Mouse (Mus musculus): Measurements from ENCODE around the gene Terf2. TPM values are rescaled to one million over a fixed set of nuclear protein-coding genes. Genes with fewer than 3 reads are reported as not detected.
A peak's percentile ranks its signal among the peaks of the same experiment; 100 is the strongest.
"Not testable (repeated sequence)": the region's sequence is repeated elsewhere in the genome, so short reads cannot be mapped to it uniquely, and the experiment has no call there.

Gene Terf2
- polyA plus RNA-seq, 1 experiment = not detected

DNA sequence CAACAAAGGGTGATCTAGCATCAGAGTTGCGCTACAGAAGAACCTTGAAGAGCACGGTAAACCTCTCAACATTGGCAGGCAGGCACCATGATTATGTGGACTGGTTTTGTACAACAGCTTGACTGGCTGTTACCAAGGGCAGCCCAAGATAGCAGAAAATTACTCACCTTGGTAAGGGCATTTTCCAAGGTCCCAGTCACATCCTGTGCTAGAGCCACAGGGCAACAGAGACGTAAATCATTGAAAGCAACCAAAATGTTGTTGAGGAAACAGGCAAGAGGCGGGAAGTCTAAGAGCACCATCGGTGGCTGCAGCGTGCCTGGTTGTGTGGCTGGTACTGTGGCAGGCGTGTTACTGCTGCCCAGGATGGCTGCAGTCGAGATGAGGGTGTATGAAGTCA, 44.3 kb downstream of the Terf2 start:
- TF ChIP-seq CTCF (IDR thresholded peaks at IDR 0.05; ENCODE audit: insufficient read depth, low read depth, low read length) (no peak), POLR2A (IDR thresholded peaks at IDR 0.05; ENCODE audit: insufficient read depth, low read depth, low read length) (no peak)
- 95% methylated on average over 8 of the region's 8 CpGs for WGBS

DNA sequence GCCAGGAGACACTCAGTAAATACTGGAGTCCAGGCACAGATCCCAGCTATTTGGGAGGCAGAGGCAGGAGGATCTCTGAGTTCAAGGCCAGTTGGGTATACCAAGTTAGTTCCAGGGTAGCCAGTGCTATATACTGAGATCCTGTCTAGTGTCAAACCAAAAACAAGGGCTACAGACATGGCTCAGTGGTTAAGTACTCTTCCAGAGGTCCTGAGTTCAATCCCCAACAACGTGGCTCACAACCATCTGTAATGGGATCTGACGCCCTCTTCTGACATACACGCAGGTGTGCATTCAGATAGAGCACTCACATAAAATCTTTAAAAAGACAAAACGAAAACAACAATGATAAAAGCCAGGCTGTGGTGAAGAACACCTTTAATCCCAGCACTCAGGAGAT, 46.9 kb downstream of the Terf2 start:
- Histone ChIP-seq H3K4me1 (ENCODE audit: control insufficient read depth, insufficient read depth, low read length) (peaks cover 5% of the 10 kb centered on the region), H3K27ac (ENCODE audit: insufficient read depth, low read depth, low read length) (no peak overlapping the region), H3K4me3 (ENCODE audit: insufficient read depth, low read depth, low read length) (no peak overlapping the region)
- TF ChIP-seq CTCF (IDR thresholded peaks at IDR 0.05; ENCODE audit: insufficient read depth, low read depth, low read length) (no peak), POLR2A (IDR thresholded peaks at IDR 0.05; ENCODE audit: insufficient read depth, low read depth, low read length) (no peak)
- 95% methylated on average over 4 of the region's 4 CpGs for WGBS

More for the DNA sequence above, 44.3 kb downstream of the Terf2 start:
- H3K4me3 ChIP-seq (ENCODE audit: insufficient read depth, low read depth, low read length) = no peak overlapping the region
- H3K27ac ChIP-seq (ENCODE audit: insufficient read depth, low read depth, low read length) = no peak overlapping the region
- peaks cover 7% of the 10 kb centered on the region for H3K4me1 ChIP-seq (ENCODE audit: control insufficient read depth, insufficient read depth, low read length)

DNA sequence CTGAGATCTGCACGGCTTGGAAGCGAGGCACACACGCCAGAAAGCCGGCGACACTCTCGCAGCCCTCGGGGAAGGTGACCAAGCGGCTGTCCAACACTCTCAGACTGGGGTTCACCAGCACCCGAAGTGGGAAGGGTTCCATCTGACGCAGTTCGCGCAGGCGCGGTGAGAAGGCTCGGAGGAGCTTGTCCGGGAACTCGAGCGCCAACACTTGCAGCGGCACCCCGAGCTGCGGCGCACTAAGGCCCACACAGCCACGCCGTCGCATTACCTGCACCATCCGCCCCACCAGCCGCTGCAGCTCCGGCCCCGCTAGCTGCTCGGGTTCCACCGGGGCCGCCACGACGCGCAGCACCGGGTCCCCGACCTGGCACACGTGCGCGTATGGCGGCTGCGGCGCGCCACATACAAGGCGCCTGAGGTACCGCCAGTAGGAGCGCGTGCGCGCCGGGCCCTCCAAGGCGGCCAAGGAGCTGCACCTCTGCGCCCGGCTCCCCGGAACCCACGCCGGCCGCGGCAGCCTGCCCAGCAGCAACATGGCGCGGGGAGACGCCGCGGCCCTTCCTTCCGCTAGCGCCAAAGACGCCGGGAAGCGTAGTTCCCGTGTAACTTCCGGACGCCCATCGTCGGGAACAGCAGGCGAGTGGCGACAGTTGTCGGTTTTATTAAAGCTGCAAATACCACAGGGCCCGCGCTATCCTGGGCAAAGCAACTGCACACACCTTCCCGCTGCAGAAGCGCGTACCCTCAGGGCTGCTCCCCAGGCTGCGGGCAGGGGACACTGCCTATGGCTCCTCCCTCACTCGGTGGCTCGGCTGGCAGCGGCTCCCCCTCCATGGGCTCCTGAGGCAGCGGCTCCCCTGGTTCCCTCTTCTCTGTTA, 48.0 kb downstream of the Terf2 start, which contains the start of gene Pdf:
Gene Pdf, minus strand, starts transcription at position 554 of the 881 bp plus-strand sequence.
- no peak for TF ChIP-seq CTCF (IDR thresholded peaks at IDR 0.05; ENCODE audit: insufficient read depth, low read depth, low read length)
- TF ChIP-seq POLR2A (IDR thresholded peaks at IDR 0.05; ENCODE audit: insufficient read depth, low read depth, low read length) = peak; percentile 64
- H3K27ac ChIP-seq (ENCODE audit: insufficient read depth, low read depth, low read length) = peak within 1 kb of the TSS; percentile 57
- under 1% methylated on average over 87 of the region's 87 CpGs for WGBS
- peak within 1 kb of the TSS; percentile 87 for H3K4me3 ChIP-seq (ENCODE audit: insufficient read depth, low read depth, low read length)
- peaks cover 5% of the 10 kb centered on the region for H3K4me1 ChIP-seq (ENCODE audit: control insufficient read depth, insufficient read depth, low read length)

DNA sequence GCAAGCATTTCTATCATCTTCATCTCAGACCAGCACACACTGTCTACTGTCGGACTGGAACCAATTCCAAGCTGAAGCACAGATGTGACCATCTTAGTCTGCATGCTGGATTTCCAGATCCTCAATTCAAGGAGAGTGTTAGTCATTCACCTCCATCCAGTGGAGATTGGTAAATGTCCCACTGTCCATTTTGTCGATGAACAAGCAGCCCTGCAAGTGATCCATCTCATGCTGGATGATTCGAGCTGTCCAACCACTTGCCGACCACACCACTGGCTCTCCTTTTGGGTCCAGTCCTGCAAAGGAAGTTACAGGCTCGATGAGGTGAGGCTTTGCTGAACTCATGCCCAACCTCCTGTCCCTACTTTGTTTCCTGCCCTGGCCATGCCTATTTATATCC, 49.4 kb downstream of the Terf2 start:
- Histone ChIP-seq H3K4me1 (ENCODE audit: control insufficient read depth, insufficient read depth, low read length) (peaks cover 5% of the 10 kb centered on the region), H3K4me3 (ENCODE audit: insufficient read depth, low read depth, low read length) (no peak overlapping the region), H3K27ac (ENCODE audit: insufficient read depth, low read depth, low read length) (no peak overlapping the region)
- no peak for TF ChIP-seq POLR2A (IDR thresholded peaks at IDR 0.05; ENCODE audit: insufficient read depth, low read depth, low read length)
- no peak for TF ChIP-seq CTCF (IDR thresholded peaks at IDR 0.05; ENCODE audit: insufficient read depth, low read depth, low read length)
- WGBS = 91% methylated on average over 5 of the region's 5 CpGs

DNA sequence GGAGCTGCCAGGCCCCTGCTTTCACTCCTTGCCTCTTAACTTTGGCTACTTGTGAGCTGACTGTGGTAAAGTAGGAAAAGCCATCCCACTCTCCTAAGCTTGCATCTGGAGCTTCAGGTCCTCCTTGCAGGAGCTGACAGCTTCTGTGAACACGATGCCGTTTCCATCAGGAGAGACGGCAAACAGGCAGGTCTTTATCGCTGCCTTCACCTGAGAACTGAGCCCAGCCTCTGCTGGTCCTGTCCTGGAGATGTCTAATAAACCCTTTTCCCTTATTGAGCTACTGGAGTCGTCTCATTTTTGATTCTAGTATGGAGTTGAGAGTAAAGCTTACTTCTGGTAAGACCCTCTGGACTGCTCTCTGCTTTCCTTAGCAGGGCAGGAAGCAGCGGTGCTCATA, 50.9 kb downstream of the Terf2 start:
- Histone ChIP-seq H3K4me3 (ENCODE audit: insufficient read depth, low read depth, low read length) (no peak overlapping the region), H3K27ac (ENCODE audit: insufficient read depth, low read depth, low read length) (no peak overlapping the region), H3K4me1 (ENCODE audit: control insufficient read depth, insufficient read depth, low read length) (peaks cover 5% of the 10 kb centered on the region)
- WGBS = 90% methylated on average over 6 of the region's 6 CpGs
- TF ChIP-seq CTCF (IDR thresholded peaks at IDR 0.05; ENCODE audit: insufficient read depth, low read depth, low read length) = no peak
- TF ChIP-seq POLR2A (IDR thresholded peaks at IDR 0.05; ENCODE audit: insufficient read depth, low read depth, low read length) = no peak

DNA sequence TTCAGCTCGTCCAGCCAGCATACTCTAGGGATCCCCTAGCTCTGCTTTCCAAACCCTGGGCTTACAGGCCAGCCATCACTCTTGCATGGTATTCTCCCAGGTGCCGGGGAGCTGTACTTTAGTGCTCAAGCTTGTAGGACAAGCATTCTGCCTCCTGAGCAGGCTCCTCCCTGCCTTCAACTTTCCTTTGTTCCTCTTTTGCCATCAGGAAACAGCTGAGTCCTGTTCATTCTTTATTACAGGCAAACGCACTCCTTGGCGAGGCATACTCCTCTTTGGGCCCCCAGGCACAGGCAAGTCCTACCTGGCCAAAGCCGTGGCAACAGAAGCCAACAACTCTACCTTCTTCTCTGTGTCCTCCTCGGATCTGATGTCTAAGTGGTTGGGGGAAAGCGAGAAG, 55.7 kb downstream of the Terf2 start:
- WGBS = 83% methylated on average over 7 of the region's 7 CpGs
- Histone ChIP-seq H3K27ac (ENCODE audit: insufficient read depth, low read depth, low read length) (no peak overlapping the region), H3K4me1 (ENCODE audit: control insufficient read depth, insufficient read depth, low read length) (peaks cover under 1% of the 10 kb centered on the region; the same call in 1 of the 2 replicates), H3K4me3 (ENCODE audit: insufficient read depth, low read depth, low read length) (no peak overlapping the region)
- TF ChIP-seq CTCF (IDR thresholded peaks at IDR 0.05; ENCODE audit: insufficient read depth, low read depth, low read length) = no peak
- TF ChIP-seq POLR2A (IDR thresholded peaks at IDR 0.05; ENCODE audit: insufficient read depth, low read depth, low read length) = no peak

DNA sequence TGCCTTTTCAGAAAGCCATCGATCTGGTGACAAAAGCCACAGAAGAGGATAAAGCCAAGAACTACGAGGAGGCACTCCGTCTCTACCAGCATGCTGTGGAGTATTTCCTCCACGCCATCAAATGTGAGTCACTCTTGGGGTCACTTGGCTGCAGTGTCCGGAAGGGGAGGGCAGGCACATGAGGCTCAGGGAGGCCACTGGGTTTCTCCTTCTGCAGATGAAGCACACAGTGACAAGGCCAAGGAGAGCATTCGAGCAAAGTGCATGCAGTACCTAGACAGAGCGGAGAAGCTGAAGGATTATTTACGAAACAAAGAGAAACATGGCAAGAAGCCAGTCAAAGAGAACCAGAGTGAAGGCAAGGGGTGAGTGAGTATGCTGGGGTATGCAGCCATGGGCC, 59.7 kb downstream of the Terf2 start:
- H3K27ac ChIP-seq (ENCODE audit: insufficient read depth, low read depth, low read length) = no peak overlapping the region
- no peak for TF ChIP-seq CTCF (IDR thresholded peaks at IDR 0.05; ENCODE audit: insufficient read depth, low read depth, low read length)
- no peak for TF ChIP-seq POLR2A (IDR thresholded peaks at IDR 0.05; ENCODE audit: insufficient read depth, low read depth, low read length)
- H3K4me3 ChIP-seq (ENCODE audit: insufficient read depth, low read depth, low read length) = no peak overlapping the region
- peaks cover 9% of the 10 kb centered on the region for H3K4me1 ChIP-seq (ENCODE audit: control insufficient read depth, insufficient read depth, low read length)
- 64% methylated on average over 8 of the region's 8 CpGs for WGBS

DNA sequence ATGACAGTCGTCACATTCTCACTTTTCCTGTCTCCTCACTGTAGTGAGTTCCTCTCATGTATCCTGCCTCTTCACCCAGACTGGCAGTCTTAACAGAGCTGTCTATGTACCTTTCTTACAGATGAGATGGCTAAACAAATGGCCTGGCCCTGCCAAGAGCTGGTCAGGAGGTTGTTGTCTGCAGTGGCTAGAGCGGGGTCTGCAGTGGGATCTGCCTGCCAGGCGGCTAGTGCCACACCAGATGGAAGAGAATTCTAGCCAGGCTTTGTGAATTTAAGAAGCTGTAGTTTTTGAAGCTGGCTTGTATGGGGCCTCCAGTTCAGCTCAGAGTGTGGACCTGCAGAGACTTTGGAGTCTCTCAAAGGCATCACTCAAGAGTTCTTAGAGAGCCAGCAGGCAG, 60.7 kb downstream of the Terf2 start:
- TF ChIP-seq POLR2A (IDR thresholded peaks at IDR 0.05; ENCODE audit: insufficient read depth, low read depth, low read length) (no peak), CTCF (IDR thresholded peaks at IDR 0.05; ENCODE audit: insufficient read depth, low read depth, low read length) (no peak)
- H3K4me1 ChIP-seq (ENCODE audit: control insufficient read depth, insufficient read depth, low read length) = peaks cover 9% of the 10 kb centered on the region
- WGBS = 90% methylated on average over 3 of the region's 3 CpGs
- no peak overlapping the region for H3K27ac ChIP-seq (ENCODE audit: insufficient read depth, low read depth, low read length)
- H3K4me3 ChIP-seq (ENCODE audit: insufficient read depth, low read depth, low read length) = no peak overlapping the region

DNA sequence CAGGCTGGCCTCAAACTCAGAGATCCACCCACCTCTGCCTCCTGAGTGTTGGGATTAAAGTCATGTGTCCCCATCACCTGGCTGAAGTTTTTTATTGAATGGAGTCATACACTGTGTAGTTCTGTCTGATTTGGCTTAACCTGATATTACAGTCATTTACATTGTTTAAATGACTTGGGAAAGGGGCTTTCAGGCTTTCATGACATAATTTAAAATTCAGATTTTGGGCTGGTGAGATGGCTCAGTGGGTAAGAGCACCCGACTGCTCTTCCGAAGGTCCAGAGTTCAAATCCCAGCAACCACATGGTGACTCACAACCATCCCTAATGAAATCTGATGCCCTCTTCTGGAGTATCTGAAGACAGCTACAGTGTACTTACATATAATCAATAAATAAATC, 62.7 kb downstream of the Terf2 start:
- H3K4me1 ChIP-seq (ENCODE audit: control insufficient read depth, insufficient read depth, low read length); H3K27ac ChIP-seq (ENCODE audit: insufficient read depth, low read depth, low read length); H3K4me3 ChIP-seq (ENCODE audit: insufficient read depth, low read depth, low read length): not testable (repeated sequence)
- WGBS = 97% methylated on average over 2 of the region's 2 CpGs

Measured in olfactory bulb, adult 2 months (tissue).